Comparison of ENCODE assay signal across 8 mouse cellular contexts in the genomic region with DNA sequence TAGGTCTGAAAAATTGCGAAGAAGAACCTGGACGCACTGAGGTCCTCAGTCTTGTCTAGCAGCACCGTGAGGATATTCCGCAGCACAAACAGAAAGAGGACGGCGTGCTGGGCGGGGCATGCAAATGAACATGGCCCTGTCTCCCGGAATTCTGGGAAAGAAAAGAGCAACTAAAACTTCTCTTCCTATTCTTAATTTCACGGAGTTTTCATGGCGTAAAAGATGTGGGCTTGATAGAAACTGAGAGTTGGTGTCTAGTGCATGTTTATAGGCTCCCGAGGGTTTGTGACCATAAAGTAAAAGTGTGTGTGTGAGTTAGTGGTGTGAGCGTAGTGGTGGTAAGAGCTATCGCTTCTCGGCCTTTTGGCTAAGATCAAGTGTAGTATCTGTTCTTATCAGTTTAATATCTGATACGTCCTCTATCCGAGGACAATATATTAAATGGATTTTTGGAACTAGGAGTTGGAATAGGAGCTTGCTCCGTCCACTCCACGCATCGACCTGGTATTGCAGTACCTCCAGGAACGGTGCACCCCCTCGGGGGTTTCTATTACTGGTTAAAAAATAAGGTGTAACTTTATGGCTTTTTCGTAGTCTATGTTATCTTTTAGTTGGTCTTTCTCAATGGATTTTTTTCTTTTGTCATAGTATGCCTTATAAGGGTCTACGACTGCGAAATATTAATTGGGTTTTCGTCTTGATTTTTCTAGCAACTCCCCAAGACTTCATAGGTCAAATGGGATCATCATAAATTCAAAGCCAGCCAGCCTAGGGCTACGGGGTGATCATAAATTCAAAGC. TPM values are rescaled to one million over a fixed set of nuclear protein-coding genes. Genes with fewer than 3 reads are reported as not detected.
DNase-seq lines count a peak whose midpoint lies in the region; ATAC-seq and TF ChIP-seq lines count a peak whose summit lies in the region.

No protein-coding gene starts in this region.

- H3K4me3 ChIP-seq in brown adipose tissue, adult 24 weeks (ENCODE audit: insufficient read depth, low read depth, low read length): peak overlapping the region; percentile 83
- H3K4me3 ChIP-seq in heart, embryonic 15.5 days: peak overlapping the region; percentile 64
- peak overlapping the region; percentile 62 to 99 for H3K4me3 ChIP-seq in liver, embryonic 14.5 days (ENCODE audit: insufficient read depth in 1 of 2, low read depth in 2 of 2, low read length in 2 of 2)
- peak overlapping the region; percentile 45 for H3K4me3 ChIP-seq in neural tube, embryonic 11.5 days (ENCODE audit: low read depth, low read length)
- peak overlapping the region; percentile 59 for H3K4me3 ChIP-seq in stomach, postnatal 0 days (ENCODE audit: low read depth, low read length)

- peak overlapping the region; percentile 70 for H3K4me2 ChIP-seq in heart, embryonic 15.5 days
- peak overlapping the region; percentile 73 for H3K4me2 ChIP-seq in liver, embryonic 14.5 days (ENCODE audit: low read depth)
- H3K4me2 ChIP-seq in neural tube, embryonic 11.5 days (ENCODE audit: low read depth): peak overlapping the region; percentile 52
- peak overlapping the region; percentile 67 for H3K4me2 ChIP-seq in stomach, postnatal 0 days (replicated peaks; ENCODE audit: low read depth)

- under 1% methylated on average over 26 of the region's 26 CpGs for WGBS in heart, embryonic 15.5 days
- WGBS in liver, embryonic 14.5 days (ENCODE audit: insufficient replicate concordance): under 1% methylated on average over 26 of the region's 26 CpGs
- WGBS in neural tube, embryonic 11.5 days: under 1% methylated on average over 24 of the region's 26 CpGs
- WGBS in stomach, postnatal 0 days: under 1% methylated on average over 26 of the region's 26 CpGs

- no peaks in the 10 kb centered on the region for H3K9me3 ChIP-seq in heart, embryonic 15.5 days (replicated peaks)
- H3K9me3 ChIP-seq in liver, embryonic 14.5 days (ENCODE audit: control insufficient read depth, low read length): no peaks in the 10 kb centered on the region
- no peaks in the 10 kb centered on the region for H3K9me3 ChIP-seq in neural tube, embryonic 11.5 days (ENCODE audit: control insufficient read depth, low read length)
- H3K9me3 ChIP-seq in stomach, postnatal 0 days (ENCODE audit: control insufficient read depth, low read length): no peaks in the 10 kb centered on the region

- no peaks in the 10 kb centered on the region for H3K27me3 ChIP-seq in heart, embryonic 15.5 days
- H3K27me3 ChIP-seq in liver, embryonic 14.5 days (ENCODE audit: control insufficient read depth, insufficient read depth, low read length): peaks cover 5% of the 10 kb centered on the region
- H3K27me3 ChIP-seq in neural tube, embryonic 11.5 days (ENCODE audit: control insufficient read depth, insufficient read depth, low read length): no peaks in the 10 kb centered on the region
- no peaks in the 10 kb centered on the region for H3K27me3 ChIP-seq in stomach, postnatal 0 days (ENCODE audit: control insufficient read depth, insufficient read depth, low read length)

- no peaks in the 10 kb centered on the region for H3K36me3 ChIP-seq in heart, embryonic 15.5 days
- peaks cover 11% of the 10 kb centered on the region for H3K36me3 ChIP-seq in liver, embryonic 14.5 days (replicated peaks; ENCODE audit: control insufficient read depth, insufficient read depth, low read depth)
- H3K36me3 ChIP-seq in neural tube, embryonic 11.5 days (ENCODE audit: control insufficient read depth, insufficient read depth, low read length): no peaks in the 10 kb centered on the region
- H3K36me3 ChIP-seq in stomach, postnatal 0 days (ENCODE audit: control insufficient read depth, insufficient read depth, low read length): no peaks in the 10 kb centered on the region

- DNase-seq in fibroblast of lung, adult 2 months (ENCODE audit: low read depth): peak; percentile 75
- peak; percentile 86 to 89 for DNase-seq in kidney, postnatal 25 days
- DNase-seq in liver, embryonic 14.5 days (ENCODE audit: low read depth in 3 of 3, low spot score in 3 of 3): peak; percentile 73 to 81 (median 78)
- peak; percentile 88 for DNase-seq in neural tube, embryonic 11.5 days (ENCODE audit: low spot score)
- peak; percentile 80 for DNase-seq in stomach, postnatal 0 days (ENCODE audit: low spot score)

- peak; percentile 73 for ATAC-seq in CD4-positive, CD25-positive, alpha-beta regulatory T cell, adult 4 months
- ATAC-seq in heart, embryonic 15.5 days (replicated peaks; ENCODE audit: insufficient number of reproducible peaks, insufficient read depth, low FRiP score, low read depth): peak; percentile 79
- ATAC-seq in liver, embryonic 14.5 days (ENCODE audit: insufficient read depth): peak; percentile 88
- ATAC-seq in neural tube, embryonic 11.5 days (ENCODE audit: insufficient read depth, low FRiP score, low TSS enrichment): peak; percentile 87
- ATAC-seq in stomach, postnatal 0 days (ENCODE audit: low FRiP score, low TSS enrichment): peak; percentile 86

- H3K27ac ChIP-seq in brown adipose tissue, adult 24 weeks (replicated peaks; ENCODE audit: low read depth, low read length): peak overlapping the region; percentile 70
- peak overlapping the region; percentile 76 for H3K27ac ChIP-seq in heart, embryonic 15.5 days
- peak overlapping the region; percentile 84 for H3K27ac ChIP-seq in liver, embryonic 14.5 days
- peak overlapping the region; percentile 30 for H3K27ac ChIP-seq in neural tube, embryonic 11.5 days (ENCODE audit: low read depth, low read length)
- peak overlapping the region; percentile 67; the same call in 1 of the 2 replicates for H3K27ac ChIP-seq in stomach, postnatal 0 days (replicated peaks)

- no peaks in the 10 kb centered on the region for H3K4me1 ChIP-seq in brown adipose tissue, adult 24 weeks (ENCODE audit: control insufficient read depth, insufficient read depth, insufficient read length, low read length)
- H3K4me1 ChIP-seq in heart, embryonic 15.5 days (replicated peaks): peaks cover 8% of the 10 kb centered on the region; the same call in 1 of the 2 replicates
- H3K4me1 ChIP-seq in liver, embryonic 14.5 days (replicated peaks; ENCODE audit: control insufficient read depth in 2 of 2, insufficient read depth in 2 of 2, low read length in 1 of 2): peaks cover 2 to 14% of the 10 kb centered on the region in 2 experiments; a peak in 3 of 4 replicates
- H3K4me1 ChIP-seq in neural tube, embryonic 11.5 days (ENCODE audit: control insufficient read depth, insufficient read depth, low read length): no peaks in the 10 kb centered on the region
- H3K4me1 ChIP-seq in stomach, postnatal 0 days (replicated peaks; ENCODE audit: control insufficient read depth, insufficient read depth): no peaks in the 10 kb centered on the region

- 0 out of 2 replicates have a peak, but pooled peaks have one; percentile 11 for TF ChIP-seq CTCF in liver, embryonic 14.5 days (IDR thresholded peaks at IDR 0.05; ENCODE audit: low read depth)
- TF ChIP-seq CTCF in stomach, postnatal 0 days (IDR thresholded peaks at IDR 0.05; ENCODE audit: low read depth): no peak

- H3K9ac ChIP-seq in heart, embryonic 15.5 days: peak overlapping the region; percentile 62
- H3K9ac ChIP-seq in liver, embryonic 14.5 days (replicated peaks): peak overlapping the region; percentile 72
- peak overlapping the region; percentile 64 for H3K9ac ChIP-seq in neural tube, embryonic 11.5 days (ENCODE audit: low read length)
- H3K9ac ChIP-seq in stomach, postnatal 0 days (ENCODE audit: low read length): peak overlapping the region; percentile 79

- TF ChIP-seq EP300 in liver, embryonic 14.5 days (IDR thresholded peaks at IDR 0.05; ENCODE audit: low read depth): peak; percentile 60
- TF ChIP-seq EP300 in stomach, postnatal 0 days (optimal IDR thresholded peaks at IDR 0.05): no peak

RNA-seq across cellular contexts. Expression of a gene that starts 15.2 kb away (rescaled TPM):
- polyA plus RNA-seq in CD4-positive, CD25-positive, alpha-beta regulatory T cell, adult 4 months (2017; shearing (Covaris generic)): not detected
- not detected in 2 replicates for polyA plus RNA-seq in brown adipose tissue, adult 24 weeks (2012; ENCODE audit: insufficient read depth, insufficient read length, missing spikeins)
- polyA plus RNA-seq in heart, embryonic 15.5 days (2015; fragmentation: Nextera tagmentation; extraction: Ambion mirVana): 0.20 and 0.41 TPM in 2 replicates
- 11.4 and 15.4 TPM in 2 replicates for polyA plus RNA-seq in liver, embryonic 14.5 days (2012; rRNA removed)
- 29.3 and 30.4 TPM in 2 replicates for polyA plus RNA-seq in liver, embryonic 14.5 days (2014; fragmentation: Nextera tagmentation; extraction: Ambion mirVana)
- polyA plus RNA-seq in neural tube, embryonic 11.5 days (2014; fragmentation: Nextera tagmentation; extraction: Ambion mirVana): 0.82 and 1.1 TPM in 2 replicates
- 0.04 TPM in 2 replicates for polyA plus RNA-seq in stomach, postnatal 0 days (2015; fragmentation: Nextera tagmentation; extraction: Ambion mirVana)

RNA-seq across cellular contexts. Expression of a gene that starts 27.5 kb away (rescaled TPM):
- polyA plus RNA-seq in CD4-positive, CD25-positive, alpha-beta regulatory T cell, adult 4 months (2017; shearing (Covaris generic)): 10 to 100 TPM; 52.3 to 63.9 TPM
- polyA plus RNA-seq in brown adipose tissue, adult 24 weeks (2012; ENCODE audit: insufficient read depth, insufficient read length, missing spikeins): 21.0 and 26.5 TPM in 2 replicates
- 32.1 and 39.5 TPM in 2 replicates for polyA plus RNA-seq in heart, embryonic 15.5 days (2015; fragmentation: Nextera tagmentation; extraction: Ambion mirVana)
- polyA plus RNA-seq in liver, embryonic 14.5 days (2012; rRNA removed): 10.5 and 11.7 TPM in 2 replicates
- 20.9 and 22.3 TPM in 2 replicates for polyA plus RNA-seq in liver, embryonic 14.5 days (2014; fragmentation: Nextera tagmentation; extraction: Ambion mirVana)
- polyA plus RNA-seq in neural tube, embryonic 11.5 days (2014; fragmentation: Nextera tagmentation; extraction: Ambion mirVana): 134 and 137 TPM in 2 replicates
- 20.0 and 21.5 TPM in 2 replicates for polyA plus RNA-seq in stomach, postnatal 0 days (2015; fragmentation: Nextera tagmentation; extraction: Ambion mirVana)

RNA-seq across cellular contexts. Expression of a gene that starts 31.0 kb away (rescaled TPM):
- polyA plus RNA-seq in CD4-positive, CD25-positive, alpha-beta regulatory T cell, adult 4 months (2017; shearing (Covaris generic)): 10 to 100 TPM; 12.5 TPM
- polyA plus RNA-seq in brown adipose tissue, adult 24 weeks (2012; ENCODE audit: insufficient read depth, insufficient read length, missing spikeins): 4.2 and 9.8 TPM in 2 replicates
- polyA plus RNA-seq in heart, embryonic 15.5 days (2015; fragmentation: Nextera tagmentation; extraction: Ambion mirVana): 7.9 and 8.9 TPM in 2 replicates
- 3.1 and 3.4 TPM in 2 replicates for polyA plus RNA-seq in liver, embryonic 14.5 days (2012; rRNA removed)
- polyA plus RNA-seq in liver, embryonic 14.5 days (2014; fragmentation: Nextera tagmentation; extraction: Ambion mirVana): 4.2 and 4.8 TPM in 2 replicates
- 17.0 and 17.9 TPM in 2 replicates for polyA plus RNA-seq in neural tube, embryonic 11.5 days (2014; fragmentation: Nextera tagmentation; extraction: Ambion mirVana)
- polyA plus RNA-seq in stomach, postnatal 0 days (2015; fragmentation: Nextera tagmentation; extraction: Ambion mirVana): 9.1 and 10.1 TPM in 2 replicates

Comparison
In these comparisons a context has a peak if more than half of its experiments do, and no peak if none do; other contexts are left out.
1. Peak in every context shown above with its lines: DNase-seq, ATAC-seq, H3K4me3 ChIP-seq and H3K27ac ChIP-seq.
2. H3K27ac ChIP-seq: peak in every context shown above with its lines; median percentile 84 in liver, embryonic 14.5 days; 76 in heart, embryonic 15.5 days; 70 in brown adipose tissue, adult 24 weeks; 67 in stomach, postnatal 0 days; 30 in neural tube, embryonic 11.5 days.